Mouse (Mus musculus) myocyte (in vitro differentiated cells): Measurements from ENCODE around the gene Supt3. TPM values are rescaled to one million over a fixed set of nuclear protein-coding genes. Genes with fewer than 3 reads are reported as not detected.
A peak's percentile ranks its signal among the peaks of the same experiment; 100 is the strongest.

ENCODE experiments used
- H3K27me3 ChIP-seq: one replicate; pipeline ENCODE4 v1.6.1; 2011; ENCODE audit not compliant: control insufficient read depth, insufficient read depth, insufficient read length
- H3K36me3 ChIP-seq: one replicate; pipeline ENCODE4 v1.6.1; 2011; ENCODE audit not compliant: control insufficient read depth, insufficient read depth
- H3K4me2 ChIP-seq: one replicate; pipeline ENCODE4 v1.6.1; 2011; ENCODE audit warnings: low read depth, control low read depth
- H3K4me3 ChIP-seq: one replicate; pipeline ENCODE4 v1.5.1; 2011; ENCODE audit warnings: mild to moderate bottlenecking, control low read depth, moderate library complexity
- H3K79me2 ChIP-seq: one replicate; pipeline ENCODE4 v1.6.1; 2011; ENCODE audit not compliant: control insufficient read depth, insufficient read depth
- H3ac ChIP-seq: one replicate; pipeline ENCODE4 v1.6.1; 2011; ENCODE audit not compliant: control insufficient read depth, insufficient read length
- CEBPB ChIP-seq: IDR thresholded peaks from 2 replicates; pipeline ENCODE4 v1.6.1; 2011; ENCODE audit warnings: mild to moderate bottlenecking, moderate library complexity; ENCODE audit not compliant: poor library complexity, insufficient read depth, severe bottlenecking
- E2F4 ChIP-seq: IDR thresholded peaks from one replicate; pipeline ENCODE4 v1.6.1; 2011; ENCODE audit warnings: mild to moderate bottlenecking, control low read depth, moderate library complexity; ENCODE audit not compliant: insufficient read depth
- MAX ChIP-seq: IDR thresholded peaks from one replicate; pipeline ENCODE4 v1.6.1; 2011; ENCODE audit warnings: low read depth, mild to moderate bottlenecking, control low read depth
- MYOD1 ChIP-seq, 3 experiments: IDR thresholded peaks; one replicate each; pipeline ENCODE4 v1.6.1; 2011; ENCODE audit warnings: control low read depth in 2 of 3, low read depth in 2 of 3, mild to moderate bottlenecking in 2 of 3, moderate library complexity in 1 of 3; ENCODE audit not compliant: insufficient read length in 2 of 3, control insufficient read depth in 1 of 3
- MYOG ChIP-seq, 3 experiments: IDR thresholded peaks; one replicate each; pipeline ENCODE4 v1.6.1; 2011; ENCODE audit warnings: control low read depth in 2 of 3, low read depth in 2 of 3, mild to moderate bottlenecking in 2 of 3; ENCODE audit not compliant: insufficient read length in 2 of 3, control insufficient read depth in 1 of 3, insufficient read depth in 1 of 3
- POLR2A ChIP-seq: IDR thresholded peaks from one replicate; pipeline ENCODE4 v1.6.1; 2011; ENCODE audit warnings: low read depth, mild to moderate bottlenecking, control low read depth, moderate library complexity; ENCODE audit not compliant: insufficient read length
- POLR2AphosphoS2 ChIP-seq: IDR thresholded peaks from one replicate; pipeline ENCODE4 v1.6.1; 2011; ENCODE audit warnings: low read depth, control low read depth; ENCODE audit not compliant: insufficient read length
- REST ChIP-seq: IDR thresholded peaks from one replicate; pipeline ENCODE4 v1.6.1; 2011; ENCODE audit warnings: mild to moderate bottlenecking, control low read depth, moderate library complexity; ENCODE audit not compliant: insufficient read depth, insufficient read length
- SRF ChIP-seq: IDR thresholded peaks from one replicate; pipeline ENCODE4 v1.6.1; 2011; ENCODE audit warnings: low read depth; ENCODE audit not compliant: control insufficient read depth, insufficient read length
- TCF12 ChIP-seq: IDR thresholded peaks from one replicate; pipeline ENCODE4 v1.6.1; 2011; ENCODE audit warnings: mild to moderate bottlenecking, control low read depth; ENCODE audit not compliant: poor library complexity, insufficient read depth, severe bottlenecking
- TCF3 ChIP-seq: IDR thresholded peaks from one replicate; pipeline ENCODE4 v1.6.1; 2011; ENCODE audit warnings: low read depth, control low read depth; ENCODE audit not compliant: insufficient read length
- USF1 ChIP-seq: IDR thresholded peaks from one replicate; pipeline ENCODE4 v1.6.1; 2011; ENCODE audit warnings: low read depth, mild to moderate bottlenecking, control low read depth, moderate library complexity
- polyA plus RNA-seq: library from polyadenylated mRNA; unstranded; fragments of >200 nt; fragmentation: generic; extraction: Trizol; gene quantifications from one replicate; pipeline ENCODE4 v1.2.1, GENCODE M21; 2012; ENCODE audit warnings: missing spikeins

Gene Supt3
- polyA plus RNA-seq, 1 experiment: 30.9 TPM

- Histone ChIP-seq H3K79me2 (no peaks in the 10 kb centered on the region), H3K36me3 (no peaks in the 10 kb centered on the region), H3K27me3 (no peaks in the 10 kb centered on the region), H3K4me3 (no peak overlapping the region), H3ac (no peak overlapping the region), H3K4me2 (no peak overlapping the region)
- TF ChIP-seq CEBPB (no peak), POLR2AphosphoS2 (no peak), POLR2A (no peak), MYOD1 (IDR thresholded peaks at IDR 0.05; ENCODE audit: control insufficient read depth in 1 of 3, insufficient read length in 2 of 3, low read depth in 2 of 3) (no peak), REST (no peak), TCF3 (no peak), E2F4 (no peak), MAX (no peak), SRF (no peak), MYOG (IDR thresholded peaks at IDR 0.05; ENCODE audit: control insufficient read depth in 1 of 3, insufficient read depth in 1 of 3, insufficient read length in 2 of 3, low read depth in 2 of 3) (no peak), USF1 (no peak), TCF12 (no peak)
These were observed 239.8 kb downstream of the Supt3 start for GRCm38 (mm10) chr17:45016746-45017145.

DNA sequence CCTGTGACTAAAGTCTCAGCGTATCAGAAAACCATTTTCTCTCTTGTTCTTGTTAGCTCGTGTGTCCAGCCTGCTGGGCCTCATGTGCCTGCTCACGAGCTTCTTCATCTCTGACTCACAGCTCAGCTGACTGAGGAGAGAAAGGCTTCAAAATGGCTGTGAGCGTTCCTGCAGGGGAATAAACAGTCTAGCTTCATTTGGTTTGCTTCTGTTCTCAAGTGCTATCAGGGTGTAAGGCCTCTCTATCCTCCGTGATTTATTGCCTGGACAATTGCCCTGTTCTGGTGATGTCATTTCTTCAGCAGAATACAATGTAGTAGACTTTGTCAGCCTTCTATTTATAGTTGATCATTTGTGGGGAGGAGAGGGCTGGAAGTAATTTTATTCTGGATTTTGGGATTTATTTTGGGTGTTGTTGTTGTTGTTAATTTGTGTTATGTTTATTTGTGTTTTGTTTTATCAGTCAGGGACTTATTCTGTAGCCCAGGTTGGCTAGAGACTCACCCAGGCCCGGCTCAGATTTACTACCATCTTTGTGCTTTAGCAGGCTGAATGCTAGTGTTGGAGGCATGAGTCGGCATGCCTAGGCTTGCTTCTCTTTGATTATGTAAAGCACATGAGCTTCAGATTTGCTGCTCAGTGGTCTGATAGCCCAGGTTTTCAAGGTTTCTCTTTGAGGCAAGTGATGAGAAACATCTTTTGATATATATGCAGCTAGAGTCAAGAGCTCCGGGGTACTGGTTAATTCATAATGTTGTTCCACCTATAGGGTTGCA, 243.4 kb downstream of the Supt3 start:
- Histone ChIP-seq H3K36me3 (no peaks in the 10 kb centered on the region), H3K79me2 (no peaks in the 10 kb centered on the region), H3K27me3 (no peaks in the 10 kb centered on the region), H3K4me3 (no peak overlapping the region), H3K4me2 (peak overlapping the region; percentile 60), H3ac (no peak overlapping the region)
- TF ChIP-seq MYOG (IDR thresholded peaks at IDR 0.05; ENCODE audit: control insufficient read depth in 1 of 3, insufficient read depth in 1 of 3, insufficient read length in 2 of 3, low read depth in 2 of 3): no peak
- TF ChIP-seq USF1: peak; percentile 61

DNA sequence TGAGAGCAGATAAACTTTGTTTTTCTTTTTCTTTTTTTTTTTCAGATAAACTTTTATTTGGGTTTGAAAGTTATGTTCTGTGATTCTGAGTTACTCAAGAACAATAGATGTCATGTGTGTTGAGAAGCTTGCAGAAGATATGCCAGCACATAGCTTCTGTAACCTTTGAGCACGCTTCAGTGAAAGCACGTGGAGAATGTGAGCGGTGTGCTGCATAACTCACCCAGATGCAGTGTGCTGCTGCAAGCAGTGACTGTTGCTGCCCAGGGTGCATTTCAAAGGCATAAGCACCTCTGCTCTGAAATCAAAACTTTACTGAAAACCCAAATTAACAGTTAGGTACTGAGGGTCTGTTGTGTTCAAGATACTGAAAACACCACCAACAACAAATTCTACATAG, 251.5 kb downstream of the Supt3 start:
- Histone ChIP-seq H3K27me3 (no peaks in the 10 kb centered on the region), H3ac (no peak overlapping the region), H3K4me2 (no peak overlapping the region), H3K4me3 (no peak overlapping the region), H3K79me2 (no peaks in the 10 kb centered on the region), H3K36me3 (no peaks in the 10 kb centered on the region)
- TF ChIP-seq POLR2A (no peak), REST (no peak), TCF12 (no peak), POLR2AphosphoS2 (no peak)

- Histone ChIP-seq H3ac (no peak overlapping the region), H3K4me2 (no peak overlapping the region), H3K27me3 (no peaks in the 10 kb centered on the region), H3K79me2 (no peaks in the 10 kb centered on the region), H3K4me3 (no peak overlapping the region), H3K36me3 (no peaks in the 10 kb centered on the region)
- TF ChIP-seq MYOG (IDR thresholded peaks at IDR 0.05; ENCODE audit: control insufficient read depth in 1 of 3, insufficient read depth in 1 of 3, insufficient read length in 2 of 3, low read depth in 2 of 3): no peak
- no peak for TF ChIP-seq POLR2A
- no peak for TF ChIP-seq SRF
- TF ChIP-seq REST: no peak
- no peak for TF ChIP-seq TCF3
- TF ChIP-seq POLR2AphosphoS2: no peak
- no peak for TF ChIP-seq E2F4
- no peak for TF ChIP-seq USF1
- no peak for TF ChIP-seq CEBPB
- TF ChIP-seq MYOD1 (IDR thresholded peaks at IDR 0.05; ENCODE audit: control insufficient read depth in 1 of 3, insufficient read length in 2 of 3, low read depth in 2 of 3): no peak
- TF ChIP-seq MAX: no peak
- TF ChIP-seq TCF12: no peak
These were observed 252.2 kb downstream of the Supt3 start for GRCm38 (mm10) chr17:45029106-45029505.

DNA sequence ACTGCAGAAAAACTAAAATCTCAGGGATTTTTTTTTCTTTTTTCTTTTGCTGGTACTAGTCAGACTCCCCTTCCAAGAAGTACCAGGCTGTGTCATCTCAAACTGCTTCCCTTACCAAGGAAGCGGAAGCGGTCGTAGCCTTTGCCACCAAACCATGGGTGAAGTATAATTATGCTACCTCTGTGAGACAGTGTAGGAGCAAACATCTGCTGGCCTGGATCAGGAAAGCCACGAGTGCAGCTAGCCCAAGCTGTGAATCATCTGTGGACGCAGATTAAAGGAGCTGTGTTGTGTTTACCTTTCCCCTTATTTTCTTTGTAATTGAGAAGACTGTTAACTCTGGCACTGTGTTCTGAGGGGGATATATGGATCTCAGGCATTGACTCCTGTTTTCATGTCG, 255.3 kb downstream of the Supt3 start:
- H3K36me3 ChIP-seq: no peaks in the 10 kb centered on the region
- H3K4me3 ChIP-seq: no peak overlapping the region
- TF ChIP-seq MYOD1 (IDR thresholded peaks at IDR 0.05; ENCODE audit: control insufficient read depth in 1 of 3, insufficient read length in 2 of 3, low read depth in 2 of 3) (peak in 2 of 3 experiments; percentile 31 to 69), TCF3 (no peak), REST (no peak)
- H3K27me3 ChIP-seq: no peaks in the 10 kb centered on the region
- H3K79me2 ChIP-seq: no peaks in the 10 kb centered on the region
- no peak overlapping the region for H3ac ChIP-seq
- H3K4me2 ChIP-seq: peak overlapping the region; percentile 53
